Mouse (Mus musculus) lung, postnatal 4 days (tissue): ENCODE data around the gene Ccer2.
A peak's percentile ranks its signal among the peaks of the same experiment; 100 is the strongest.

Experiments used
- DNase-seq, 2 experiments: peaks; one replicate each; pipeline ENCODE4 v3.0.0; 2021

The Ccer2 gene

GRCm38 (mm10) chr7:28758623-28759022 is 2.6 kb downstream of the Ccer2 start:
- DNase-seq: no peak

GRCm38 (mm10) chr7:28761907-28762306 is 5.9 kb downstream of the Ccer2 start:
- DNase-seq: no peak

- no peak for DNase-seq
Measured at GRCm38 (mm10) chr7:28765211-28765610, 9.2 kb downstream of the Ccer2 start.

GRCm38 (mm10) chr7:28766173-28766879 is 10.4 kb downstream of the Ccer2 start, which contains the start of gene Sirt2:
Sirt2 (plus strand) TSS chr7:28766735.
- DNase-seq: peak; percentile 98

GRCm38 (mm10) chr7:28766910-28767309 is 10.9 kb downstream of the Ccer2 start:
- no peak for DNase-seq

- peak in 1 of 2 experiments; percentile 21 for DNase-seq
Measured at GRCm38 (mm10) chr7:28767462-28767965, 11.5 kb downstream of the Ccer2 start, which contains the start of gene Nfkbib. Nfkbib (minus strand) TSS chr7:28767512.

GRCm38 (mm10) chr7:28769414-28769958 is 13.5 kb downstream of the Ccer2 start:
- DNase-seq: no peak

- no peak for DNase-seq
Measured at GRCm38 (mm10) chr7:28770309-28770708, 14.3 kb downstream of the Ccer2 start.

- peak in 1 of 2 experiments; percentile 51 for DNase-seq
Measured at GRCm38 (mm10) chr7:28771867-28772266, 15.9 kb downstream of the Ccer2 start.

GRCm38 (mm10) chr7:28773163-28773562 is 17.2 kb downstream of the Ccer2 start:
- no peak for DNase-seq

- no peak for DNase-seq
Measured at GRCm38 (mm10) chr7:28774164-28774563, 18.2 kb downstream of the Ccer2 start.

GRCm38 (mm10) chr7:28775129-28775528 is 19.2 kb downstream of the Ccer2 start:
- no peak for DNase-seq

- DNase-seq: no peak
Measured at GRCm38 (mm10) chr7:28778825-28779224, 22.9 kb downstream of the Ccer2 start.

GRCm38 (mm10) chr7:28780067-28780658 is 24.2 kb downstream of the Ccer2 start:
- peak; percentile 84 to 90 for DNase-seq

- no peak for DNase-seq
Measured at GRCm38 (mm10) chr7:28780857-28781256, 24.9 kb downstream of the Ccer2 start.

- DNase-seq: peak; percentile 41 to 54
Measured at GRCm38 (mm10) chr7:28781261-28781663, 25.3 kb downstream of the Ccer2 start.

GRCm38 (mm10) chr7:28785161-28785560 is 29.2 kb downstream of the Ccer2 start:
- DNase-seq: no peak

GRCm38 (mm10) chr7:28787884-28788283 is 31.9 kb downstream of the Ccer2 start:
- DNase-seq: no peak

GRCm38 (mm10) chr7:28788307-28789195 is 32.6 kb downstream of the Ccer2 start, which contains the start of gene Rinl:
Rinl (plus strand) TSS chr7:28788969.
- DNase-seq: peak in 1 of 2 experiments; percentile 51

GRCm38 (mm10) chr7:28789235-28789634 is 33.3 kb downstream of the Ccer2 start:
- DNase-seq: no peak

- peak in 1 of 2 experiments; percentile 42 for DNase-seq
Measured at GRCm38 (mm10) chr7:28790066-28790806, 34.3 kb downstream of the Ccer2 start.

GRCm38 (mm10) chr7:28791706-28792105 is 35.7 kb downstream of the Ccer2 start:
- no peak for DNase-seq
